In the genomic region with DNA sequence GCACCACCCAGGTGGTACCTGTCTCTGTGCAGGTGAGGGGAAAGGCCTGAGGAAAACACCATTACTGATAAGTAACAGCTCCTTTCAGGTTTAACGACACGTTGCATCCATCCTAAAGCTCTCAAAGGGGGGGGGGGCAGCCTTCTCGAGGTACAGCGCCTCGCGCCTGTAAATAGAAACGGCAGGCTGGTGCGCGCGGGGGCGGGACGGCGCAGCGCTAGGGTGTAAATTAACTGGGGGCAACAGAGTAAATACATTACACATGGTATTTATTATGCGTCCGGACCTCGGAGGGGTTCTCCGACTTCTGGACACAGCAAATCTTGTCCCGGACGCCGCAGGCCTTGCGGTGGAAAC, we compare ENCODE assay signal across 8 mouse cellular contexts.
DNase-seq lines count a peak whose midpoint lies in the region; ATAC-seq and TF ChIP-seq lines count a peak whose summit lies in the region.

No protein-coding gene starts in this region.

- peak overlapping the region; percentile 66 for H3K4me2 ChIP-seq in limb, embryonic 15.5 days
- peak overlapping the region; percentile 69 for H3K4me2 ChIP-seq in stomach, postnatal 0 days (replicated peaks; ENCODE audit: low read depth)

- 10% methylated on average over 22 of the region's 22 CpGs for WGBS in limb, embryonic 15.5 days
- 6% methylated on average over 22 of the region's 22 CpGs for WGBS in stomach, postnatal 0 days

- TF ChIP-seq EP300 in stomach, postnatal 0 days (optimal IDR thresholded peaks at IDR 0.05) = no peak

- H3K4me1 ChIP-seq in erythroblast, embryonic 14.5 days (ENCODE audit: control insufficient read depth) = peaks cover 3% of the 10 kb centered on the region
- peaks cover 27% of the 10 kb centered on the region for H3K4me1 ChIP-seq in limb, embryonic 15.5 days
- H3K4me1 ChIP-seq in stomach, postnatal 0 days (replicated peaks; ENCODE audit: control insufficient read depth, insufficient read depth) = no peaks in the 10 kb centered on the region

- H3K36me3 ChIP-seq in erythroblast, embryonic 14.5 days (ENCODE audit: control insufficient read depth) = no peaks in the 10 kb centered on the region
- H3K36me3 ChIP-seq in limb, embryonic 15.5 days = no peaks in the 10 kb centered on the region
- H3K36me3 ChIP-seq in stomach, postnatal 0 days (ENCODE audit: control insufficient read depth, insufficient read depth, low read length) = no peaks in the 10 kb centered on the region

- H3K4me3 ChIP-seq in erythroblast, embryonic 14.5 days (replicated peaks) = peak overlapping the region; percentile 30
- H3K4me3 ChIP-seq in limb, embryonic 15.5 days = peak overlapping the region; percentile 43
- peak overlapping the region; percentile 44 for H3K4me3 ChIP-seq in stomach, postnatal 0 days (ENCODE audit: low read depth, low read length)

- peak overlapping the region; percentile 50 for H3K9ac ChIP-seq in limb, embryonic 15.5 days
- peak overlapping the region; percentile 54 for H3K9ac ChIP-seq in stomach, postnatal 0 days (ENCODE audit: low read length)

- ATAC-seq in erythroblast, adult 5-6 weeks (replicated peaks; ENCODE audit: low FRiP score, poor library complexity, severe bottlenecking) = no peak
- ATAC-seq in limb, embryonic 15.5 days (ENCODE audit: insufficient number of reproducible peaks, low FRiP score, low TSS enrichment, low read depth) = no peak
- ATAC-seq in stomach, postnatal 0 days (ENCODE audit: low FRiP score, low TSS enrichment) = 0 out of 2 replicates have a peak, but pooled peaks have one; percentile 2

- H3K27me3 ChIP-seq in erythroblast, embryonic 14.5 days (ENCODE audit: control insufficient read depth) = peaks cover 36% of the 10 kb centered on the region
- peaks cover 70% of the 10 kb centered on the region for H3K27me3 ChIP-seq in limb, embryonic 15.5 days
- no peaks in the 10 kb centered on the region for H3K27me3 ChIP-seq in stomach, postnatal 0 days (ENCODE audit: control insufficient read depth, insufficient read depth, low read length)

- H3K27ac ChIP-seq in limb, embryonic 15.5 days = peak overlapping the region; percentile 54
- no peak overlapping the region for H3K27ac ChIP-seq in stomach, postnatal 0 days (replicated peaks)

- H3K9me3 ChIP-seq in erythroblast, embryonic 14.5 days (ENCODE audit: control insufficient read depth, low read length) = no peaks in the 10 kb centered on the region; the same call in 1 of the 2 replicates
- no peaks in the 10 kb centered on the region for H3K9me3 ChIP-seq in limb, embryonic 15.5 days
- H3K9me3 ChIP-seq in stomach, postnatal 0 days (ENCODE audit: control insufficient read depth, low read length) = no peaks in the 10 kb centered on the region

- TF ChIP-seq CTCF in stomach, postnatal 0 days (IDR thresholded peaks at IDR 0.05; ENCODE audit: low read depth) = no peak

- DNase-seq in right cerebral cortex, postnatal 14 days = peak; percentile 21
- DNase-seq in right cerebral cortex, postnatal 4 days = no peak
- DNase-seq in stomach, postnatal 0 days (ENCODE audit: low spot score) = peak; percentile 14
- DNase-seq in adrenal gland, postnatal 25 days = no peak
- DNase-seq in adrenal gland, adult 2 months = no peak

Comparison
In these comparisons a context has a peak if more than half of its experiments do, and no peak if none do; other contexts are left out.
1. DNase-seq: peak in right cerebral cortex, postnatal 14 days (single experiment) and stomach, postnatal 0 days (single experiment); none in right cerebral cortex, postnatal 4 days (single experiment), adrenal gland, postnatal 25 days (single experiment) and adrenal gland, adult 2 months (single experiment).
2. Peak in every context shown above with its lines, with median percentiles within 50 percentile points of each other: H3K4me3 ChIP-seq.